Mouse (Mus musculus): ENCODE data around the gene Arpc5. TPM values are rescaled to one million over a fixed set of nuclear protein-coding genes. Genes with fewer than 3 reads are reported as not detected.

Arpc5 gene
- polyA plus RNA-seq, 1 experiment from 2014 or later, result 229 TPM

DNA sequence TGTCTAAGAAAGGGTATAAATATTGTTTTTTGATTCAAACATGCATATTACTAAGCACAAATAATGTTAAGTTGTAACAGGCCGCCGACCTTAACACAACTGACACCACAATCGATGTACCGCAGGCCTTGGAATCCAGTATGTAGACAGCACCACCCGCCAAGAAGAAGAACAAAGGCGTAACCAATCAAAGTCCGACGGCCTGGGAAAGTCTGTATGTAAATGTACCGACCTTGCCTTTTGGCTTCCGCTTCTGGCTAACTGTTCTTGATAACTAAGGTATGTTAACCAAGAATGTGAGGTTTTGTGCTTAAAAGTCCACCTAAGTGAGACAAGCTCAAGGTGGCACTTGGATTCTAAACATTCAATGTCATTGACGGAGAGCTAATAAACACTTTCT lies 27.0 kb upstream of the Arpc5 start:
- Histone ChIP-seq H3K27me3 (ENCODE audit: control insufficient read depth, insufficient read depth, low read length) (no peaks in the 10 kb centered on the region), H3K36me3 (ENCODE audit: control insufficient read depth, insufficient read depth) (0 out of 2 replicates have a peak, but pooled peaks cover 3% of the 10 kb centered on the region), H3K4me3 (ENCODE audit: low read length) (no peak overlapping the region), H3K4me1 (ENCODE audit: control insufficient read depth, insufficient read depth, low read length) (peaks cover 14% of the 10 kb centered on the region), H3K4me2 (ENCODE audit: low read depth, low read length) (no peak overlapping the region), H3K9me3 (replicated peaks; ENCODE audit: control insufficient read depth, low read length) (0 out of 2 replicates have a peak, but pooled peaks cover 2% of the 10 kb centered on the region), H3K27ac (ENCODE audit: low read length) (peak overlapping the region; percentile 6; the same call in 1 of the 2 replicates), H3K9ac (ENCODE audit: low read length) (no peak overlapping the region)
- WGBS, result 88% methylated on average over 11 of the region's 11 CpGs
- ATAC-seq (replicated peaks; ENCODE audit: extremely low read depth, insufficient read depth, low FRiP score), result no peak

DNA sequence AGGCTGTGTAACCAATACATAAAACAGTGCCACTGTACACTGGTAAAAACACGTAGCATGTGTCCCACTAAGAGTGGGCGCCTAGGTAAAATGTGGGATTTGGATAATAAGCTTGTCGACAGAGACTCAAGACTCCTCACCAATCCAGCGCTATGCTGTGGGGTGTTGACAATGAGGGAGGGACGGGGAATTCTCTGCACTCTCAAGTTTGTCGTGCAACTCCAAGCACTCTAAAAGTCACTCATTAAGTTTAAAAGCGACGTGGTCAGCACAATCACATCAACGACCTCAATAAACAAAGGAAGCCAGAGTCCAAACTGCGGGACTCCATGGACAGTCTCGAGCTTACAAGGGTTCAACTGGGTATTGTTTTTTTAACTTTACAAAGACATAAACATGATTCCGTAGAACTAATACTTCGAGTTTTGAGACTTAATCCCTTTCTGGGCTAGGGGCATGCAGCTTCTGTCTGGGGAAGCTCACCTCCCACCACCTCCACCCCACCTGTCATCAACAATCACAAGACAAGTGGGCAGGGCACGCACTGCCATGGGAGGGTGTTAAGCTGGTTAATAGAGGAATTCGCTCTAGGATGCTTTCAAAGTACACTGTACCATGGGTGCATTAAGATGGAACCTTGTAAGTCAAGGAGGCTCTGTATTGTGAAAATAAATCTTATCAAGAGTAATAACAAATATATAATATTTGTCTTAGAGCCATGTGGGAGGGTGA lies 23.1 kb upstream of the Arpc5 start:
- Histone ChIP-seq H3K9ac (ENCODE audit: low read length) (no peak overlapping the region), H3K4me1 (ENCODE audit: control insufficient read depth, insufficient read depth, low read length) (peaks cover 13% of the 10 kb centered on the region), H3K4me2 (ENCODE audit: low read depth, low read length) (no peak overlapping the region), H3K4me3 (ENCODE audit: low read length) (no peak overlapping the region), H3K27me3 (ENCODE audit: control insufficient read depth, insufficient read depth, low read length) (no peaks in the 10 kb centered on the region), H3K9me3 (replicated peaks; ENCODE audit: control insufficient read depth, low read length) (no peaks in the 10 kb centered on the region), H3K27ac (ENCODE audit: low read length) (peak overlapping the region; percentile 37; the same call in 1 of the 2 replicates), H3K36me3 (ENCODE audit: control insufficient read depth, insufficient read depth) (no peaks in the 10 kb centered on the region)
- 35% methylated on average over 15 of the region's 15 CpGs for WGBS
- ATAC-seq (replicated peaks; ENCODE audit: extremely low read depth, insufficient read depth, low FRiP score), result no peak

DNA sequence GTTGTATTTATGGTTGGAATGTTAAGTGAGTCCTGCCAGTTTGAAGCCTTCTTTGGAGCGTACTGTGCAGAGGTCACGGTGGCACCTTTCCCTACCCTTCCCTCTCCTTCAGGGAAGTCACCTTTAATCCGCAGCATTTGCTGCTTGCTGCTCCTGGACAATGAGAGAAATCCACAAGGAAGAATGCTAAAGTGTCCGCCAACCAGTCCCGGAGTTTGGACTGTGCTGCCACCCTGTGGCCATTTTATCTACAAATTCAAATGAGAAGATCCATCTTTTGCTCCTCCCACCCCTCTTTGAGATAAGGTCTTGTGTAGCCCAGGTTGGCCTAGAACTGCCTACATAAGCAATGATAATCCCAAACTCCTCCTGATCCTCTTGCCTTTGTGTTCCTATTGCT lies 19.9 kb upstream of the Arpc5 start:
- no peak overlapping the region for H3K9ac ChIP-seq (ENCODE audit: low read length)
- H3K9me3 ChIP-seq (replicated peaks; ENCODE audit: control insufficient read depth, low read length), result no peaks in the 10 kb centered on the region
- no peaks in the 10 kb centered on the region for H3K27me3 ChIP-seq (ENCODE audit: control insufficient read depth, insufficient read depth, low read length)
- H3K27ac ChIP-seq (ENCODE audit: low read length), result no peak overlapping the region
- H3K4me3 ChIP-seq (ENCODE audit: low read length), result no peak overlapping the region
- H3K4me1 ChIP-seq (ENCODE audit: control insufficient read depth, insufficient read depth, low read length), result peaks cover 14% of the 10 kb centered on the region
- 5% methylated on average over 5 of the region's 5 CpGs for WGBS
- 0 out of 2 replicates have a peak, but pooled peaks have one; percentile 53 for ATAC-seq (replicated peaks; ENCODE audit: extremely low read depth, insufficient read depth, low FRiP score)
- H3K4me2 ChIP-seq (ENCODE audit: low read depth, low read length), result no peak overlapping the region
- no peaks in the 10 kb centered on the region for H3K36me3 ChIP-seq (ENCODE audit: control insufficient read depth, insufficient read depth)

DNA sequence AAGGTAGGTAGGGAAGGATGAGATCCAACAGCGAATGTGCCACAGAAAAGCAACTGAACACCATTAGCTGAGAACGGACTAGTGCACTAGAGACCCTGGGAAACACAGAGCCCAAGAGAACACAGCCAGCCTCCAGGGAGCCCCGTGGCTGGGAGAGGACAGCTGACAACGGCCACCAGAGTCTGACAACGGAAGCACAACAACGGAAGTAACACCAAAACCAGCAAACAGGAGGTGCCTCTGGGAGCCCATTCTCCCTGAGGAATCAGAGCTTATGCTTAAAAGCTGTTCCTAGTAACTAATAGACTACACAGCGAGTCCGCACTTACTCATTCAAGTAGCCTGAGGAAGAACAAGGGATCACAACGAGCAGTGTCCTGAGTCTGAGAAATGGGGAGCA lies 17.1 kb upstream of the Arpc5 start:
- ATAC-seq (replicated peaks; ENCODE audit: extremely low read depth, insufficient read depth, low FRiP score), result no peak
- no peaks in the 10 kb centered on the region for H3K9me3 ChIP-seq (replicated peaks; ENCODE audit: control insufficient read depth, low read length)
- H3K36me3 ChIP-seq (ENCODE audit: control insufficient read depth, insufficient read depth), result no peaks in the 10 kb centered on the region
- H3K27me3 ChIP-seq (ENCODE audit: control insufficient read depth, insufficient read depth, low read length), result no peaks in the 10 kb centered on the region
- peaks cover 7% of the 10 kb centered on the region for H3K4me1 ChIP-seq (ENCODE audit: control insufficient read depth, insufficient read depth, low read length)
- no peak overlapping the region for H3K4me2 ChIP-seq (ENCODE audit: low read depth, low read length)
- no peak overlapping the region for H3K9ac ChIP-seq (ENCODE audit: low read length)
- WGBS, result 70% methylated on average over 9 of the region's 9 CpGs
- H3K27ac ChIP-seq (ENCODE audit: low read length), result no peak overlapping the region
- H3K4me3 ChIP-seq (ENCODE audit: low read length), result no peak overlapping the region

DNA sequence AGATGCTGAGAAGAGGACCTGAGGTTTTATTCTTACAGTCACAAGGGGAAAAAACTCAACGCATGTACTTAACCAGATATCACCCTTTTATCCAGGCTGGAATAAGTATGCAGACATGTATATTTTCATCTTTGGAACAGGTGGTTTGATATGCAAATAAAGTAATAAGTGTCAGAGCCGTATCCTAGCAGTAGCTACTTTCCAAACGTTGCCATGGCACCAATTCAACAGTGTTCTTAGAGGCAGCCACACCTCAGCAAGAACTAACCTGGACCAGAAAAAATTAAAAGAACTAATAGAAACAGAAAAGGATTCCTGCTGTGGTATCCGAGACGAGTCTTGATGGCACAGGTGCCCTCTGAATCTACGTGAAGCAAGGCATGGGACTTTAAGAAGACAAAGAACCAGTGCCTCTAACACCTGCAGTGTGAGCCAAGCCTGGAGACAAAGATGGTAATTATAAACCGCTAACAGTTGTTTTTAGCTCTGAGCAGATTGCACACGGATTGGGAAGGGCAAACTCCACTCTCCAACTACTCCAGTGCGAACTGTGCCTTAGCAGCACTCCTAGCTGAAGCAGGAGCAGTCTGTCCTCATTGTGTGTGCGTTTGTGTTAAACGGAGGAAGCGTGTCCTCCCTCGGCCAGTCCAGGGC lies 15.9 kb upstream of the Arpc5 start, which contains the start of gene Apobec4:
Gene Apobec4, plus strand, starts transcription at position 240 of the 654 bp plus-strand sequence.
- no peak for ATAC-seq (replicated peaks; ENCODE audit: extremely low read depth, insufficient read depth, low FRiP score)
- no peak within 1 kb of the TSS for H3K27ac ChIP-seq (ENCODE audit: low read length)
- 66% methylated on average over 13 of the region's 13 CpGs for WGBS
- H3K4me2 ChIP-seq (ENCODE audit: low read depth, low read length), result no peak within 1 kb of the TSS
- peaks cover 7% of the 10 kb centered on the region for H3K4me1 ChIP-seq (ENCODE audit: control insufficient read depth, insufficient read depth, low read length)
- H3K4me3 ChIP-seq (ENCODE audit: low read length), result no peak within 1 kb of the TSS
- H3K9me3 ChIP-seq (replicated peaks; ENCODE audit: control insufficient read depth, low read length), result no peaks in the 10 kb centered on the region
- no peaks in the 10 kb centered on the region for H3K27me3 ChIP-seq (ENCODE audit: control insufficient read depth, insufficient read depth, low read length)
- no peaks in the 10 kb centered on the region for H3K36me3 ChIP-seq (ENCODE audit: control insufficient read depth, insufficient read depth)
- H3K9ac ChIP-seq (ENCODE audit: low read length), result no peak within 1 kb of the TSS

DNA sequence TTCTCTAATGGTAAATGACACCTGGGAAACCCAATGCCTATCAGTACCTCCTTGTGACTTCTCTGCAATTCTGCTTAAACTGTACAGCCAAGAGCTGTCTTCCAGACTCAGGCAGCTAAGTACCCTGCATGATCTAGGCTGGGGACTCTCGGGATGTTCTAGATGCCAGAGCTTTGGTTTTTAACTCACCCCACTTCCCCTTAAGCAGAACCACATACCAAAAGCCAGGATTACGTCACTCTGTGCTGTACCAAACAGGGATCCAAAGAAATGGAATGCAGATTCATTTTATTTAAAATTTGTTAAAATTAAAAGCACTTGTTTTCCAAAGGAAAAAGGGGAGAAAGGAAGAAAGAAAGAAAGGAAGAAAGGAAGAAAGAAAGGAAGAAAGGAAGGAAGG lies 4.6 kb upstream of the Arpc5 start:
- H3K4me1 ChIP-seq (ENCODE audit: control insufficient read depth, insufficient read depth, low read length), result peaks cover 4% of the 10 kb centered on the region
- no peak overlapping the region for H3K4me3 ChIP-seq (ENCODE audit: low read length)
- H3K4me2 ChIP-seq (ENCODE audit: low read depth, low read length), result no peak overlapping the region
- 62% methylated on average over 2 of the region's 2 CpGs for WGBS
- no peak for ATAC-seq (replicated peaks; ENCODE audit: extremely low read depth, insufficient read depth, low FRiP score)
- H3K36me3 ChIP-seq (ENCODE audit: control insufficient read depth, insufficient read depth), result no peaks in the 10 kb centered on the region
- no peak overlapping the region for H3K27ac ChIP-seq (ENCODE audit: low read length)
- no peaks in the 10 kb centered on the region for H3K9me3 ChIP-seq (replicated peaks; ENCODE audit: control insufficient read depth, low read length)
- no peak overlapping the region for H3K9ac ChIP-seq (ENCODE audit: low read length)
- H3K27me3 ChIP-seq (ENCODE audit: control insufficient read depth, insufficient read depth, low read length), result peaks cover 5% of the 10 kb centered on the region

DNA sequence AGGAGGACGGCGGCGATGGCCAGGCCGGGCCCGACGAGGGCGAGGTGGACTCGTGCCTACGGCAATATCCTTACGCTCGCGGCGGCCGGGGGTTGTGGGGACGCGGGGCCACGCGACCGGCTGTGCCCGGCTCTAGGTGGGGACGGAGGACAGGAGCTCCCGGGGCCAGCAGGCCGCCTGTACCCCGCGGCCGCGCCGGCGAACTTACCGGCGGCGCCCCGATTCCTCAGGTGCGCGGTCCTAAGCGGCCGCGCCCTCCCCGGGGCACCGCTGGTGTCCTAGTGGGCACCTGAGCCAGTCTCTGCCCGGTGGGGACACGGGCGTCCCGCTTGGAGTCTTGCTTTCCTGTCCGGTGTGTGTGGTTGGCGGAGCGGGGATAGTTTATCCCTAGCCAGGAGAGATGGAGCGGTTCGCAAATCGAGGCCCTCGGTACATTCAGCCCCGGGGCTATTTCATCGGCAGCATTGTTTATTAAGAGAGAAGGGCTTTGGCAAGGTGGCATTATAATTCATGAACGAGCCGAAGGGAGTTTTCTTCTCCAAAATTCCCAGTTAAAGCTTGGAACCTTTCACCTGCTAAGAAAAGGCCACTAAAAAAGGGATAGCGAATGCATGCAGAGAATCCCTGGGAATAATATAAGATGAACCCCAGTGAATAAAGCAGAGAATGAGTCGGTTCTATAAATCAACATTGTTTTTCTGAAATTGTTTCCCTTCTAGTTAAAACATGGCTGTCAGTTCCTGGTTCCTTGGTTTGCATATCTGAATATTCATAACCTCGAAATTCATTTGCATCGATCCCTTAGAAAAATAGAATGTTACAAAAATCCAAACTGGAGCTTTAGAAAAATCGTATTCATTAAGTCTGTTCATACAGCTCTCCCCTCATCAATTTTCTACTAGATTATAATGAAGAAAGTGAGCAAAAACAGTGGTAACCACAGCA lies 734 bp downstream of the Arpc5 start:
- Histone ChIP-seq H3K36me3 (ENCODE audit: control insufficient read depth, insufficient read depth) (peaks cover 23% of the 10 kb centered on the region), H3K4me2 (ENCODE audit: low read depth, low read length) (peak overlapping the region; percentile 77), H3K4me1 (ENCODE audit: control insufficient read depth, insufficient read depth, low read length) (peaks cover 8% of the 10 kb centered on the region), H3K9ac (ENCODE audit: low read length) (peak overlapping the region; percentile 83), H3K27ac (ENCODE audit: low read length) (peak overlapping the region; percentile 75), H3K9me3 (replicated peaks; ENCODE audit: control insufficient read depth, low read length) (no peaks in the 10 kb centered on the region), H3K4me3 (ENCODE audit: low read length) (peak overlapping the region; percentile 64), H3K27me3 (ENCODE audit: control insufficient read depth, insufficient read depth, low read length) (peaks cover 5% of the 10 kb centered on the region)
- 1% methylated on average over 60 of the region's 60 CpGs for WGBS
- peak; percentile 43 for ATAC-seq (replicated peaks; ENCODE audit: extremely low read depth, insufficient read depth, low FRiP score)

DNA sequence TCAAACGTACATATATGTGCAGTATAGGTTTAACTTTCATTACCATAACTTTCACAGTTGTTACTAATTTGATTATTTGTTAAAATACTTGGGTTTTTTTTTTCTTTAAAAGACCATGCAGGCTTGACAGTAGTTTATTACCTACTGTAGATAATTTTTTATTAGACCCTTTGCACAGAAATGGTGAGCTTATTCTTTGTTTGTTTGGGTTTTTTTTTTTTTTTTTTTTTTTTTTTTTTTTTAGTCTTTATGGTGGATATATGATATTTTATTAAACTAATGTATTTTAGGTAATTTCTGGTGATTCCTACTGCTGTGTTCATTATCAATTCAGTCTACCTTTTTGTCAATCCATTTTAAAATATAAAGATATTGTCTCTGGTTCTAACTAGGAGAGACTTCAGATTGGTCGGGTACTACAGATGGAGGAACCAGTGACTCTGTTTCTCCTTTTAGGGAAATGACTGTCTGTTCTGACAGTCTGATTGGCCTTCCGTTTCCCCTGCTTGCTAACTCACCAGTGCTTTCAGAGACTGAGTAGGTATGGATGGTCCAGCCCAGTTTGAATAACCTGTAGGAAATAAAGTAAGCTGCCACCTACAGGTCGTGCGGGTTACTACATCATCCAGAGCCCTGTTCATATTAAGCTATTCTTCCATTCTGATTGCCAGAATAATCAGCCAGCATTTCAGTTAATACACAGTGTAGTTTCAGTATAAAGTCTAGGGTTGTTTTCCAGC lies 1.6 kb downstream of the Arpc5 start:
- WGBS, result 3% methylated on average over 5 of the region's 5 CpGs
- H3K27me3 ChIP-seq (ENCODE audit: control insufficient read depth, insufficient read depth, low read length), result peaks cover 5% of the 10 kb centered on the region
- peak overlapping the region; percentile 83; the same call in 1 of the 2 replicates for H3K9ac ChIP-seq (ENCODE audit: low read length)
- H3K4me3 ChIP-seq (ENCODE audit: low read length), result no peak overlapping the region
- H3K9me3 ChIP-seq (replicated peaks; ENCODE audit: control insufficient read depth, low read length), result no peaks in the 10 kb centered on the region
- peaks cover 8% of the 10 kb centered on the region for H3K4me1 ChIP-seq (ENCODE audit: control insufficient read depth, insufficient read depth, low read length)
- no peak overlapping the region for H3K27ac ChIP-seq (ENCODE audit: low read length)
- H3K36me3 ChIP-seq (ENCODE audit: control insufficient read depth, insufficient read depth), result peaks cover 32% of the 10 kb centered on the region
- peak; percentile 20 for ATAC-seq (replicated peaks; ENCODE audit: extremely low read depth, insufficient read depth, low FRiP score)
- H3K4me2 ChIP-seq (ENCODE audit: low read depth, low read length), result peak overlapping the region; percentile 44

Data from heart, embryonic 16.5 days (tissue).